Mouse (Mus musculus) heart, adult 9 months (tissue): ENCODE results near the gene Pnpla7.

Experiments used
- DNase-seq, 2 experiments: peaks; one replicate each; pipeline ENCODE4 v3.0.0; 2022; ENCODE audit warnings: low spot score in 2 of 2

The Pnpla7 gene

GRCm38 (mm10) chr2:24987762-24988161 is 11.9 kb downstream of the Pnpla7 start:
- DNase-seq = no peak

- DNase-seq = no peak
Observed at GRCm38 (mm10) chr2:24995332-24995731, 19.5 kb downstream of the Pnpla7 start.

- DNase-seq = no peak
Observed at GRCm38 (mm10) chr2:24996471-24996870, 20.6 kb downstream of the Pnpla7 start.

- DNase-seq = no peak
Observed at GRCm38 (mm10) chr2:25000544-25001235, 24.9 kb downstream of the Pnpla7 start.

GRCm38 (mm10) chr2:25003946-25004786 is 28.3 kb downstream of the Pnpla7 start:
- no peak for DNase-seq

- DNase-seq = no peak
Observed at GRCm38 (mm10) chr2:25006767-25007166, 30.9 kb downstream of the Pnpla7 start.

GRCm38 (mm10) chr2:25008250-25008649 is 32.4 kb downstream of the Pnpla7 start:
- DNase-seq = no peak

GRCm38 (mm10) chr2:25022678-25023077 is 46.8 kb downstream of the Pnpla7 start:
- DNase-seq = no peak

- DNase-seq = no peak
Observed at GRCm38 (mm10) chr2:25025109-25025508, 49.3 kb downstream of the Pnpla7 start.

- DNase-seq = no peak
Observed at GRCm38 (mm10) chr2:25034994-25035393, 59.2 kb downstream of the Pnpla7 start.

GRCm38 (mm10) chr2:25040089-25040488 is 64.3 kb downstream of the Pnpla7 start:
- no peak for DNase-seq

GRCm38 (mm10) chr2:25050921-25051320 is 75.1 kb downstream of the Pnpla7 start:
- DNase-seq = no peak

GRCm38 (mm10) chr2:25051450-25051849 is 75.6 kb downstream of the Pnpla7 start:
- DNase-seq = no peak

GRCm38 (mm10) chr2:25053101-25053500 is 77.3 kb downstream of the Pnpla7 start:
- DNase-seq = no peak

- DNase-seq = peak; percentile 87 to 88
Observed at GRCm38 (mm10) chr2:25054221-25055067, 78.6 kb downstream of the Pnpla7 start, which contains the start of gene Nsmf. TSS of gene Nsmf (plus strand) at chr2:25054355.

GRCm38 (mm10) chr2:25055068-25055405 is 79.2 kb downstream of the Pnpla7 start:
- no peak for DNase-seq

- DNase-seq = no peak
Observed at GRCm38 (mm10) chr2:25055409-25056155, 79.7 kb downstream of the Pnpla7 start.

- DNase-seq = no peak
Observed at GRCm38 (mm10) chr2:25058926-25059325, 83.1 kb downstream of the Pnpla7 start.

GRCm38 (mm10) chr2:25063523-25063922 is 87.7 kb downstream of the Pnpla7 start:
- DNase-seq = no peak

- DNase-seq = no peak
Observed at GRCm38 (mm10) chr2:25064285-25064684, 88.5 kb downstream of the Pnpla7 start.

- DNase-seq = no peak
Observed at GRCm38 (mm10) chr2:25065537-25065936, 89.7 kb downstream of the Pnpla7 start.
